In genomic region chr5:122894007-122894637, GRCm38 (mm10) we compare ENCODE assay signal across 10 mouse cellular contexts. TPM values are rescaled to one million over a fixed set of nuclear protein-coding genes. Genes with fewer than 3 reads are reported as not detected.
DNase-seq lines count a peak whose midpoint lies in the region; ATAC-seq and TF ChIP-seq lines count a peak whose summit lies in the region.
"Had no signal": no experiment of that assay in that cellular context is flagged by ENCODE, and none has a peak within 500 bp of the region (broad histone marks: within the 10 kb centered on the region; RNA-seq: fewer than 3 reads in every experiment).

No protein-coding gene starts in this region.

- 0 out of 2 replicates have a peak, but pooled peaks cover 13% of the 10 kb centered on the region for H3K4me1 ChIP-seq in heart, postnatal 0 days (ENCODE audit: control insufficient read depth, insufficient read depth)
- peaks cover 39% of the 10 kb centered on the region for H3K4me1 ChIP-seq in heart, embryonic 12.5 days (replicated peaks)

- TF ChIP-seq CTCF in heart, postnatal 0 days (IDR thresholded peaks at IDR 0.05; ENCODE audit: low read depth) = peak; percentile 52

- TF ChIP-seq EP300 in heart, postnatal 0 days (IDR thresholded peaks at IDR 0.05; ENCODE audit: low read depth) = no peak

- no peaks in the 10 kb centered on the region for H3K27me3 ChIP-seq in heart, postnatal 0 days (ENCODE audit: control insufficient read depth, insufficient read depth, low read length)
- no peaks in the 10 kb centered on the region for H3K27me3 ChIP-seq in heart, embryonic 12.5 days (replicated peaks)
- H3K27me3 ChIP-seq: embryonic facial prominence, embryonic 13.5 days; limb, embryonic 15.5 days had no signal

- no peak overlapping the region for H3K4me3 ChIP-seq in heart, postnatal 0 days (ENCODE audit: low read depth, low read length)
- no peak overlapping the region for H3K4me3 ChIP-seq in heart, embryonic 12.5 days
- H3K4me3 ChIP-seq: embryonic facial prominence, embryonic 13.5 days; limb, embryonic 15.5 days had no signal

- H3K9ac ChIP-seq in heart, postnatal 0 days (replicated peaks; ENCODE audit: low read depth, low read length) = no peak overlapping the region
- no peak overlapping the region for H3K9ac ChIP-seq in heart, embryonic 12.5 days
- H3K9ac ChIP-seq: limb, embryonic 15.5 days had no signal

- H3K36me3 ChIP-seq in heart, postnatal 0 days (replicated peaks; ENCODE audit: control insufficient read depth, insufficient read depth, low read length) = no peaks in the 10 kb centered on the region
- H3K36me3 ChIP-seq in heart, embryonic 12.5 days = no peaks in the 10 kb centered on the region
- H3K36me3 ChIP-seq: limb, embryonic 15.5 days had no signal

- H3K9me3 ChIP-seq in heart, postnatal 0 days (replicated peaks; ENCODE audit: control insufficient read depth, low read length) = no peaks in the 10 kb centered on the region
- no peaks in the 10 kb centered on the region for H3K9me3 ChIP-seq in heart, embryonic 12.5 days (replicated peaks)
- H3K9me3 ChIP-seq: embryonic facial prominence, embryonic 13.5 days; limb, embryonic 15.5 days had no signal

- 92% methylated on average over 5 of the region's 5 CpGs for WGBS in heart, postnatal 0 days
- WGBS in heart, embryonic 12.5 days = 88% methylated on average over 5 of the region's 5 CpGs

- intact Hi-C loops in left cerebral cortex, postnatal 36 days (cut with DNase I) = no loop called here

- no peak overlapping the region for H3K27ac ChIP-seq in heart, postnatal 0 days (ENCODE audit: low read depth)
- no peak overlapping the region for H3K27ac ChIP-seq in heart, embryonic 12.5 days (ENCODE audit: poor library complexity, severe bottlenecking)
- H3K27ac ChIP-seq: embryonic facial prominence, embryonic 13.5 days had no signal

- no peak overlapping the region for H3K4me2 ChIP-seq in heart, postnatal 0 days (ENCODE audit: low read depth, low read length)
- H3K4me2 ChIP-seq in heart, embryonic 12.5 days = no peak overlapping the region
- H3K4me2 ChIP-seq: embryonic facial prominence, embryonic 13.5 days; limb, embryonic 15.5 days had no signal

- no peak for ATAC-seq in heart, postnatal 0 days (ENCODE audit: insufficient read depth, low read depth)
- ATAC-seq in heart, embryonic 12.5 days (ENCODE audit: insufficient number of reproducible peaks, low FRiP score) = no peak
- peak; percentile 73 for ATAC-seq in erythroid progenitor cell, adult 5-6 weeks (replicated peaks; ENCODE audit: low FRiP score, poor library complexity, severe bottlenecking)

- DNase-seq in heart, postnatal 0 days (ENCODE audit: low spot score) = no peak
- peak; percentile 65 to 82 for DNase-seq in CD8-positive naive resting alpha-beta T cell, adult 2 months (ENCODE audit: low read depth in 2 of 2, low spot score in 2 of 2)
- peak; percentile 65 for DNase-seq in adrenal gland, postnatal 14 days
- DNase-seq in left cerebral cortex, postnatal 36 days (ENCODE audit: low spot score in 2 of 2) = peak; percentile 37 to 50
- DNase-seq in retina, embryonic 14.5 days (ENCODE audit: low spot score) = peak; percentile 63
- DNase-seq in Muller cell, postnatal 12 days (ENCODE audit: inconsistent ontology term) = no peak

RNA-seq across cellular contexts. Expression of gene Rnf34, which starts 44.3 kb away (rescaled TPM):
- total RNA-seq in heart, postnatal 0 days (2014; rRNA removed; ENCODE audit: low replicate concordance) = 20.2 and 23.4 TPM in 2 replicates
- 24.9 and 28.4 TPM in 2 replicates for polyA plus RNA-seq in heart, postnatal 0 days (2015; fragmentation: Nextera tagmentation; extraction: Ambion mirVana)
- 26.2 and 32.4 TPM in 2 replicates for polyA plus RNA-seq in heart, embryonic 12.5 days (2016; fragmentation: Nextera tagmentation; extraction: Ambion mirVana)
- 21.7 and 27.2 TPM in 2 replicates for total RNA-seq in adrenal gland, postnatal 14 days (2021)
- total RNA-seq in erythroid progenitor cell, adult 5-6 weeks (2015; ENCODE audit: low replicate concordance) = 5.8 and 29.3 TPM in 2 replicates
- 7.6 and 10.4 TPM in 2 replicates for total RNA-seq in erythroid progenitor cell, adult 5-6 weeks (2017; ENCODE audit: low replicate concordance)
- total RNA-seq in left cerebral cortex, postnatal 36 days (2021) = 10 to 100 TPM; 50.4 to 53.8 TPM

Comparison
In these comparisons a context has a peak if more than half of its experiments do, and no peak if none do; other contexts are left out.
1. DNase-seq: peak in CD8-positive naive resting alpha-beta T cell, adult 2 months (2 of 2), adrenal gland, postnatal 14 days (single experiment), left cerebral cortex, postnatal 36 days (2 of 2) and retina, embryonic 14.5 days (single experiment); none in heart, postnatal 0 days (single experiment) and Muller cell, postnatal 12 days (single experiment).